Mouse (Mus musculus) spleen, adult 2 months (tissue): Measurements from ENCODE around the gene AI661453. TPM values are rescaled to one million over a fixed set of nuclear protein-coding genes. Genes with fewer than 3 reads are reported as not detected.

ENCODE experiments used
- DNase-seq, 2 experiments: peaks; one replicate each; pipeline versions ENCODE4 v3.0.0 to v3.0.0-alpha.2; 2012 to 2021; ENCODE audit warnings: low spot score in 2 of 2, low read depth in 1 of 2
- H3K27ac ChIP-seq: fragments of 200-500 bp; 2 replicates; pipeline ENCODE4 v1.5.1; 2012; ENCODE audit warnings: low read length, inconsistent platforms; ENCODE audit not compliant: insufficient read depth
- H3K27me3 ChIP-seq: fragments of 200-500 bp; 2 replicates; pipeline ENCODE4 v1.6.1; 2012; ENCODE audit warnings: mild to moderate bottlenecking, moderate library complexity, low read length, inconsistent platforms; ENCODE audit not compliant: control insufficient read depth, insufficient read depth
- H3K36me3 ChIP-seq: fragments of 200-500 bp; 2 replicates; pipeline ENCODE4 v1.6.1; 2012; ENCODE audit warnings: mild to moderate bottlenecking, low read length, inconsistent platforms; ENCODE audit not compliant: control insufficient read depth, insufficient read depth
- H3K4me1 ChIP-seq: fragments of 200-500 bp; 2 replicates; pipeline ENCODE4 v1.6.1; 2011; ENCODE audit warnings: inconsistent platforms; ENCODE audit not compliant: control insufficient read depth, insufficient read depth, insufficient read length
- H3K4me3 ChIP-seq: fragments of 200-500 bp; 2 replicates; pipeline ENCODE4 v1.5.1; 2011; ENCODE audit warnings: mild to moderate bottlenecking, inconsistent platforms; ENCODE audit not compliant: insufficient read depth, insufficient read length; ENCODE audit errors: extremely low read depth
- CTCF ChIP-seq: fragments of 200-500 bp; IDR thresholded peaks from 2 replicates; pipeline ENCODE4 v1.5.1; 2011; ENCODE audit warnings: mild to moderate bottlenecking, inconsistent platforms; ENCODE audit not compliant: insufficient read depth, insufficient read length, insufficient replicate concordance; ENCODE audit errors: extremely low read depth
- POLR2A ChIP-seq: fragments of 200-500 bp; IDR thresholded peaks from 2 replicates; pipeline ENCODE4 v1.6.1; 2011; ENCODE audit warnings: low read depth, low read length, inconsistent platforms
- WGBS: fragments of 180-500 bp; shearing (Covaris S2); methylation state at CpG from one replicate; pipeline ENCODE4 v1.1.7; 2018; 5-methylcytosine and 5-hydroxymethylcytosine counted together
- polyA plus RNA-seq: library from polyadenylated mRNA; depleted of rRNA; stranded (reverse); fragments of >200 nt; gene quantifications from 2 replicates; pipeline ENCODE4 v1.2.3, GENCODE M21; 2012

AI661453 gene
- polyA plus RNA-seq, 1 experiment = 0.26 TPM

- peaks cover 29% of the 10 kb centered on the region for H3K4me1 ChIP-seq
- WGBS = 67% methylated on average over 4 of the region's 4 CpGs
- TF ChIP-seq POLR2A (no peak), CTCF (no peak)
- H3K4me3 ChIP-seq = peak overlapping the region; percentile 85
- no peaks in the 10 kb centered on the region for H3K27me3 ChIP-seq
- no peak for DNase-seq
- peak overlapping the region; percentile 99 for H3K27ac ChIP-seq
- H3K36me3 ChIP-seq = peaks cover 4% of the 10 kb centered on the region
Measured at GRCm38 (mm10) chr17:47506697-47507096, 70.3 kb downstream of the AI661453 start.

GRCm38 (mm10) chr17:47507523-47507922 lies 71.1 kb downstream of the AI661453 start:
- Histone ChIP-seq H3K27me3 (no peaks in the 10 kb centered on the region), H3K36me3 (peaks cover 4% of the 10 kb centered on the region), H3K4me3 (peak overlapping the region; percentile 85), H3K27ac (peak overlapping the region; percentile 99), H3K4me1 (peaks cover 37% of the 10 kb centered on the region)
- no peak for DNase-seq
- TF ChIP-seq POLR2A = no peak
- no peak for TF ChIP-seq CTCF
- WGBS = 14% methylated on average over 2 of the region's 2 CpGs

GRCm38 (mm10) chr17:47508012-47508608 lies 71.7 kb downstream of the AI661453 start:
- H3K27me3 ChIP-seq = no peaks in the 10 kb centered on the region
- H3K27ac ChIP-seq = peak overlapping the region; percentile 99
- H3K4me1 ChIP-seq = peaks cover 38% of the 10 kb centered on the region
- TF ChIP-seq CTCF (no peak), POLR2A (peak; percentile 60; the same call in 1 of the 2 replicates)
- H3K36me3 ChIP-seq = peaks cover 6% of the 10 kb centered on the region
- peak overlapping the region; percentile 65 for H3K4me3 ChIP-seq
- WGBS = 1% methylated on average over 12 of the region's 12 CpGs
- peak; percentile 96 to 98 for DNase-seq

GRCm38 (mm10) chr17:47509031-47509705 lies 72.8 kb downstream of the AI661453 start:
- TF ChIP-seq CTCF (no peak), POLR2A (no peak; the same call in 1 of the 2 replicates)
- 14% methylated on average over 9 of the region's 9 CpGs for WGBS
- H3K36me3 ChIP-seq = peaks cover 6% of the 10 kb centered on the region
- H3K27me3 ChIP-seq = no peaks in the 10 kb centered on the region
- peaks cover 38% of the 10 kb centered on the region for H3K4me1 ChIP-seq
- peak overlapping the region; percentile 99 for H3K27ac ChIP-seq
- peak in 1 of 2 experiments; percentile 41 for DNase-seq
- peak overlapping the region; percentile 7 for H3K4me3 ChIP-seq

GRCm38 (mm10) chr17:47511111-47512020 lies 75.0 kb downstream of the AI661453 start:
- H3K4me3 ChIP-seq = peak overlapping the region; percentile 33
- 14% methylated on average over 25 of the region's 25 CpGs for WGBS
- H3K27ac ChIP-seq = peak overlapping the region; percentile 66
- DNase-seq = peak; percentile 93 to 95
- no peaks in the 10 kb centered on the region for H3K27me3 ChIP-seq
- peaks cover 16% of the 10 kb centered on the region for H3K36me3 ChIP-seq
- H3K4me1 ChIP-seq = peaks cover 44% of the 10 kb centered on the region; the same call in 1 of the 2 replicates
- TF ChIP-seq CTCF (peak; percentile 93), POLR2A (no peak)

GRCm38 (mm10) chr17:47512956-47513775 lies 76.8 kb downstream of the AI661453 start:
- Histone ChIP-seq H3K4me3 (no peak overlapping the region), H3K27ac (no peak overlapping the region; the same call in 1 of the 2 replicates), H3K4me1 (peaks cover 43% of the 10 kb centered on the region; the same call in 1 of the 2 replicates), H3K36me3 (peaks cover 25% of the 10 kb centered on the region), H3K27me3 (no peaks in the 10 kb centered on the region)
- no peak for DNase-seq
- no peak for TF ChIP-seq CTCF
- WGBS = 52% methylated on average over 10 of the region's 10 CpGs
